In the genomic region with DNA sequence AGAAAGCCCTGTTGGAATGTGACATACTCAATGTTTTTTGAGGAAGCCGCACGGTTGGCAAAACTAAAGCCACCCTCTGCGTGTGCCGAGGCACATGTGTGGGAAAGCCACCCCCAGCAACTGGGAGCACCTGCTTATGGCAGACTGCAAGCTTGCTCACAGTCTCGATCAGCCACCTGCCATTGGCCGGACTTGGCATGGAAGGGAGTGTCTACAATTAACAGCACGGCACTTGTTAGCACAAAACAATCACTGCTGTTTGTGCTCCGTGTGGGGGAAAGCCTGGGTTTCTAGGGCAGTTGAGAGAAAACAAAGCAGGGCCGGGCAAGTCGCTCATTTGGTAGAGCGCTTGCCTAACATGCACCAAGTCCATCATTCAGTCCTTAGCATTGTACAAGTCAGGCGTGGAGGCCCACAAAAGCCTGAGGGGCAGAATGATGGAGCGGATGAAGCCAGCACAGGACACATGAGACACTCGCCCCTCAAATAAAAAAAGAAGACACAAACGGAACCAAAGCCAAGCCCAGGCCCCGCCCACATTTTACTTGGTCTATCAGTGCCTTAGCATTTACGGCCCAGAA, we compare ENCODE assay signal across 10 mouse cellular contexts.
DNase-seq lines count a peak whose midpoint lies in the region; ATAC-seq lines count a peak whose summit lies in the region.
"Had no signal": no experiment of that assay in that cellular context is flagged by ENCODE, and none has a peak within 500 bp of the region (broad histone marks: within the 10 kb centered on the region; RNA-seq: fewer than 3 reads in every experiment).

No protein-coding gene starts in this region.

- no peaks in the 10 kb centered on the region for H3K27me3 ChIP-seq in midbrain, embryonic 12.5 days
- H3K27me3 ChIP-seq in midbrain, embryonic 15.5 days (replicated peaks) = no peaks in the 10 kb centered on the region
- H3K27me3 ChIP-seq in forebrain, embryonic 14.5 days (replicated peaks; ENCODE audit: control insufficient read depth, insufficient read depth, low read length) = no peaks in the 10 kb centered on the region
- H3K27me3 ChIP-seq in limb, embryonic 10.5 days (ENCODE audit: low read depth, poor library complexity, severe bottlenecking) = no peaks in the 10 kb centered on the region

- peaks cover 26% of the 10 kb centered on the region for H3K4me1 ChIP-seq in midbrain, embryonic 12.5 days
- H3K4me1 ChIP-seq in midbrain, embryonic 15.5 days = no peaks in the 10 kb centered on the region
- peaks cover 21% of the 10 kb centered on the region for H3K4me1 ChIP-seq in forebrain, embryonic 14.5 days (ENCODE audit: control insufficient read depth, insufficient read depth, low read length)
- peaks cover 12% of the 10 kb centered on the region; the same call in 1 of the 2 replicates for H3K4me1 ChIP-seq in limb, embryonic 10.5 days

- DNase-seq in forebrain, embryonic 14.5 days (ENCODE audit: low spot score) = peak; percentile 78
- DNase-seq in layer of hippocampus, adult 8-10 months (ENCODE audit: low spot score in 2 of 2) = peak; percentile 68 to 72
- peak; percentile 23 for DNase-seq in right cerebral cortex, postnatal 14 days
- DNase-seq in urinary bladder, postnatal 10 days (ENCODE audit: low spot score) = no peak
- no peak for DNase-seq in heart, adult 11 months
- no peak for DNase-seq in limb, embryonic 10.5 days (ENCODE audit: low spot score)
- DNase-seq: lung, postnatal 4 days; thymus, postnatal 25 days had no signal

- ATAC-seq in midbrain, embryonic 12.5 days (ENCODE audit: low FRiP score, low read depth) = peak; percentile 63; the same call in 1 of the 2 replicates
- no peak for ATAC-seq in midbrain, embryonic 15.5 days (replicated peaks)
- peak; percentile 80 for ATAC-seq in forebrain, embryonic 14.5 days

- H3K9ac ChIP-seq in midbrain, embryonic 12.5 days (replicated peaks) = no peak overlapping the region
- no peak overlapping the region for H3K9ac ChIP-seq in midbrain, embryonic 15.5 days
- no peak overlapping the region for H3K9ac ChIP-seq in forebrain, embryonic 14.5 days (ENCODE audit: low read length)

- H3K27ac ChIP-seq in midbrain, embryonic 12.5 days (replicated peaks) = no peak overlapping the region
- no peak overlapping the region for H3K27ac ChIP-seq in midbrain, embryonic 15.5 days
- H3K27ac ChIP-seq in forebrain, embryonic 14.5 days (ENCODE audit: low read depth, low read length) = peak overlapping the region; percentile 9; the same call in 1 of the 2 replicates
- no peak overlapping the region for H3K27ac ChIP-seq in limb, embryonic 10.5 days

- H3K36me3 ChIP-seq in midbrain, embryonic 12.5 days = no peaks in the 10 kb centered on the region
- H3K36me3 ChIP-seq in midbrain, embryonic 15.5 days (replicated peaks) = no peaks in the 10 kb centered on the region
- H3K36me3 ChIP-seq in forebrain, embryonic 14.5 days (ENCODE audit: control insufficient read depth, insufficient read depth, low read length) = no peaks in the 10 kb centered on the region
- H3K36me3 ChIP-seq in limb, embryonic 10.5 days = no peaks in the 10 kb centered on the region

- WGBS in midbrain, embryonic 12.5 days = 72% methylated on average over 17 of the region's 17 CpGs
- WGBS in midbrain, embryonic 15.5 days = 66% methylated on average over 17 of the region's 17 CpGs
- whole genome bisulfite sequencing in forebrain, embryonic 14.5 days = 29% methylated on average over 17 of the region's 17 CpGs
- 90% methylated on average over 17 of the region's 17 CpGs for WGBS in limb, embryonic 10.5 days

- H3K4me2 ChIP-seq in midbrain, embryonic 12.5 days (replicated peaks) = no peak overlapping the region
- no peak overlapping the region for H3K4me2 ChIP-seq in midbrain, embryonic 15.5 days
- H3K4me2 ChIP-seq in forebrain, embryonic 14.5 days (ENCODE audit: low read length) = no peak overlapping the region

- no peaks in the 10 kb centered on the region for H3K9me3 ChIP-seq in midbrain, embryonic 12.5 days
- no peaks in the 10 kb centered on the region for H3K9me3 ChIP-seq in midbrain, embryonic 15.5 days
- no peaks in the 10 kb centered on the region for H3K9me3 ChIP-seq in forebrain, embryonic 14.5 days (replicated peaks; ENCODE audit: control insufficient read depth, low read length)
- H3K9me3 ChIP-seq in limb, embryonic 10.5 days (replicated peaks) = no peaks in the 10 kb centered on the region

- no peak overlapping the region for H3K4me3 ChIP-seq in midbrain, embryonic 12.5 days
- no peak overlapping the region for H3K4me3 ChIP-seq in midbrain, embryonic 15.5 days
- no peak overlapping the region for H3K4me3 ChIP-seq in forebrain, embryonic 14.5 days (ENCODE audit: low read depth, low read length)
- no peak overlapping the region for H3K4me3 ChIP-seq in limb, embryonic 10.5 days

Comparison
In these comparisons a context has a peak if more than half of its experiments do, and no peak if none do; other contexts are left out.
1. DNase-seq: peak in forebrain, embryonic 14.5 days (single experiment), layer of hippocampus, adult 8-10 months (2 of 2) and right cerebral cortex, postnatal 14 days (single experiment); none in urinary bladder, postnatal 10 days (single experiment), heart, adult 11 months (single experiment) and limb, embryonic 10.5 days (single experiment).